Mouse (Mus musculus) G1E (cell line): ENCODE measurements at regions not wholly inside any gene's neighbourhood (a gene's known extent, or its start where the extent isn't known, plus 50 kb on each side); places are given as distances from the start of the nearest gene placed in this dataset.

Experiments
- CTCF ChIP-seq: IDR thresholded peaks from 2 replicates; pipeline ENCODE4 v1.5.1; 2012; ENCODE audit warnings: low read depth, low read length, inconsistent platforms, mixed read lengths
- GATA1 ChIP-seq: IDR thresholded peaks from 2 replicates; pipeline ENCODE4 v1.6.1; 2012; ENCODE audit warnings: borderline replicate concordance, low read length, inconsistent platforms, mixed read lengths
- GATA2 ChIP-seq: IDR thresholded peaks from 2 replicates; pipeline ENCODE4 v1.6.1; 2012; ENCODE audit warnings: low read depth, low read length, inconsistent platforms, borderline replicate concordance
- POLR2AphosphoS5 ChIP-seq: IDR thresholded peaks from 2 replicates; pipeline ENCODE4 v1.6.1; 2012; ENCODE audit warnings: low read depth, low read length, inconsistent platforms; ENCODE audit not compliant: insufficient replicate concordance
- TAL1 ChIP-seq: conservative IDR thresholded peaks from 2 replicates; pipeline ENCODE4 v1.6.1; 2012; ENCODE audit warnings: low read depth, low read length, inconsistent platforms, mixed read lengths

GRCm38 (mm10) chr4:54116310-54116709 is 290.5 kb downstream of the Tmem38b start:
- TF ChIP-seq CTCF (no peak), GATA1 (no peak), TAL1 (no peak), POLR2AphosphoS5 (no peak), GATA2 (no peak)
